Mouse (Mus musculus): Measurements from ENCODE around the gene Adgrl1. TPM values are rescaled to one million over a fixed set of nuclear protein-coding genes. Genes with fewer than 3 reads are reported as not detected.

The Adgrl1 gene
- 0.42 TPM for polyA plus RNA-seq (2014; fragmentation: Illumina TruSeq; extraction: RNeasy Lipid Tissue Mini Kit (QIAGEN cat#74804); ENCODE audit: low read depth, low replicate concordance)

DNA sequence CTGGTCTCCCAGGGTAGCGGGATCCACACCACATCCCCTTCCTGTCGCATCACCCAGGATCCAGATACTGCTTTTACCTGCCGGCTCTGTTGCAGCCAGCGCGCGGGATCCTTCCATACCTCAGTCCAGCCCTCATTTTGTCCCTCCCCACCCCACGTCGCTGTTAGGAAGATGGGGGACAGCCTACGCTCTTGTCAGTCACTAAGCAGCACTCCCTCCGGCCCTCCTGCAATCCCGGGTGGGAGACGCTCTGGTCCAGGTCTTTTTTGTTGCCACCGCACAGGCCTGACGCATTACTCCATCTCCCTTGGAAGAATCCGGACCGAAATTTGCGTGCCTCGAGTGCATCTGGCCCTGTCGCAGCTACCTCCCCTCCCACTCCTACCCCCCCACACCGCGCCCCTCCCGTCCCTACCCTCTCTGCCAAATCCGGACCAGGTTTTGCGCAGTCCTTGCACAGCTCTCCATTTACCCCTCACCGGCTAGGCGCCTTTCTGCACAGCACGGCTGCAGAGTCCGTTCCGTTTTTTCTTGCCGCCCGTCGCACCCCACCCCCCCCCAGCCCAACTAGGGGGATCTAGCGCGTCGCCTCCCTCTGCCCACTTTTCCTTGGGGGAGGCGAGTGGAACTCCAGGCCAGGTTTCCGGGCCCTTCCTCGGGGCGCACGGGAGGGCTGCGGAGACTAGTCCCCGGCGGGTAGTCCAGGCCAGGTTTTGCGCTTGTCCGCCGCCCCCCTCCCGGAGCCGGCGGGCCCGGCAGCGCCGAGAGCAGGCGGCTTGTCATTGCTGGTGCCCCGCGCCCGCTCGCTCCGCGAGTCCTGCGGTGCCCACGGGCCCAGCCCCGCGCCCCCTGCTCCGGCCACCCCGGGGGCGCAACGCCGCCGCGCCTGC is at the start of gene Adgrl1:
Adgrl1 (plus strand) TSS at position 743 of the 890 bp plus-strand sequence.

DNA sequence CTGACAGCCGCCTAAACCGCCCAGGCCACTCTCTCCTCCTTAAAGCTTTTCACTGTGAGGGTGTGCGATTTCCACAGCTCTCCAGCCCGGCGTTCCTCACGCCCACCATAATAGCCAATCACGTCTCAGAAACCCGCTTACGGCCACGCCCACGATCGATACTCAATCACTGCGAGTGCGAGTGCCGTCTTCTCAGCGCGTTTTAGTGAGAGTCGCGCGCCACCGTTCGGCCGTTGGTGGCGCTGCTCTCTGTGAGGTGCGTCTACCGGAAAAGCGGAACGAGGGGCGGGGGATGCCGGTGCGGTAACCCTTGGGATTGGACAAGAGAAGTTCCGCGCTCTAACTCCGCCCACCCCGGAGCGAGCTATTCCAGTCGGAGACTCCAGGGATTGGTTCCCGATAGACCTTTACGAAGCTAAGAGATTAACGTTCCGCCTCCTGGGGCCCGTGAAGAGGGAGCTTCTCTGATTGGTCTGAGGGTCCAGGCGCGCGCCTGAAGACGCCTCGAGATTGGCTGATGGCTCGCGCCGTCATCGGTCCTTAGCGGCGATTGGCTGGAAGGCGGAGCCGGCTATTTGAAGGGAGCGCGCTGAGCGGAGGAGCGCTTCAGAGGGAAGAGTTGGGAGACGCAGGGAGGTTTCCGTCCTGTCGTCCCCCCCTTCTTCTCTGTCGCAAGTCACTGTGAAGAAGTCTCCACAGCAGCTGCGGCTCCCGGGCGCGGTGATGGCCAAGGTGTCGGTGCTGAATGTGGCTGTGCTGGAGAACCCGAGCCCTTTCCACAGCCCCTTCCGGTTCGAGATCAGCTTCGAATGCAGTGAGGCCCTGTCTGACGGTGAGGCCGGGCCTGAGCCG is 55.4 kb downstream of the Adgrl1 start, which contains the start of the genes Gm10644 and Asf1b:
Gm10644 (minus strand) TSS at position 100 of the 852 bp plus-strand sequence.
Asf1b (plus strand) TSS at position 402 of the 852 bp plus-strand sequence.

DNA sequence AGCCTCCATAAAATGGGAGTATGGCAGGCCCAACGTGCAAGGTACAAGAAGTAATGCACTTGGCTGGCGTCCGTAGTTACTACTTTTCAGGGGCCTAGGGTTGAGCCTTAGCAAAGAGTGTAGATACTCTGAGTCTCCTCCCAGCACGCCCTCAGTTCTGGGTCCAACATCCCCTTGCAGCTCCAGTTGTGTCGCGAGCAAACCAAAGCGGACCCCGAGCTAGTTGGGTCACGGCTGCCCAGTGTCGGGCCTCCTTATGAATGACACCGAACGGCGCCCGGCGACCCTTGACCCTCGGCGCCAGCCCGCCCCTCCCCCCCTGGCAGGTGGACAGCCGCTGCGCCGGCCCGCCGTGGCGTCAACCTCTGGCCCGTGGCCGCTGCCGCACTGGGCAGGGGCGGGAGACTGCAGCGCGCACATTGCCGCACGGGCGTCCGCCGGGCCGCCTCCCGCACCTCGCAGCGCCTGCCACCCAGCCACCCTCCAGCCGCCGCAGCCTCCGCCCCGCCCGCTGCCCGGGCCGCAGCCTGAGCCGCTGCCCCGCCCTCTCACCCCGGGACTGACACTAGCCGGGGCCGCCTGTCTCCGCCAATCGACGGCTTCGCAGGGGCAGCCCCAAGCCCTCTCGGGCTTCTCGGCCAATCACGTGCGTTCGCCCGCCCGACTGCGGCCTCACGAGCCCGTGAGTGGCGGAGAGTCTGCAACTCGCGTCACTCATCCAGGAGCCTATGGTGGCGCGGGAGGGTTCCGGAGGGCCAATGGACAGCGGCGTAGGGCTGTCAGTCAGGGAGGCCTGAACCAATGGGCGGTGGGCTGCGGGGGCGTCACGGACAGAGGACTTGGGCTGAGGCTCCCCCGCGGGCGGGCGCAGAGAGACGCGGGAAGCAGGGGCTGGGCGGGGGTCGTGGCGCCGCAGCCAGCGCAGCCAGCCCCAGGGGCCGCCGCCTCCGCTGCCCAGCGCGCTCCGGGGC is 72.5 kb downstream of the Adgrl1 start, which contains the start of gene Prkaca:
Prkaca (plus strand) TSS at position 844 of the 971 bp plus-strand sequence.

Other genes with a start within 250 kb of the Adgrl1 start
- gene Gipc1, start 247.4 kb upstream of the Adgrl1 start, polyA plus RNA-seq (2014; fragmentation: Illumina TruSeq; extraction: RNeasy Lipid Tissue Mini Kit (QIAGEN cat#74804); ENCODE audit: low read depth, low replicate concordance): not detected
- gene Ptger1, start 233.4 kb upstream of the Adgrl1 start, polyA plus RNA-seq (2014; fragmentation: Illumina TruSeq; extraction: RNeasy Lipid Tissue Mini Kit (QIAGEN cat#74804); ENCODE audit: low read depth, low replicate concordance): not detected
- gene Pkn1, start 200.9 kb upstream of the Adgrl1 start, polyA plus RNA-seq (2014; fragmentation: Illumina TruSeq; extraction: RNeasy Lipid Tissue Mini Kit (QIAGEN cat#74804); ENCODE audit: low read depth, low replicate concordance): 2.8 TPM
- 3.0 TPM for gene Ddx39, start 184.9 kb upstream of the Adgrl1 start, polyA plus RNA-seq (2014; fragmentation: Illumina TruSeq; extraction: RNeasy Lipid Tissue Mini Kit (QIAGEN cat#74804); ENCODE audit: low read depth, low replicate concordance)
- gene Adgre5, start 158.8 kb upstream of the Adgrl1 start, polyA plus RNA-seq (2014; fragmentation: Illumina TruSeq; extraction: RNeasy Lipid Tissue Mini Kit (QIAGEN cat#74804); ENCODE audit: low read depth, low replicate concordance): 3.3 TPM
- 1.1 TPM for gene Gm10644, start 55.1 kb downstream of the Adgrl1 start, polyA plus RNA-seq (2014; fragmentation: Illumina TruSeq; extraction: RNeasy Lipid Tissue Mini Kit (QIAGEN cat#74804); ENCODE audit: low read depth, low replicate concordance)
- gene Asf1b, start 55.4 kb downstream of the Adgrl1 start, polyA plus RNA-seq (2014; fragmentation: Illumina TruSeq; extraction: RNeasy Lipid Tissue Mini Kit (QIAGEN cat#74804); ENCODE audit: low read depth, low replicate concordance): not detected
- gene Prkaca, start 72.9 kb downstream of the Adgrl1 start, polyA plus RNA-seq (2014; fragmentation: Illumina TruSeq; extraction: RNeasy Lipid Tissue Mini Kit (QIAGEN cat#74804); ENCODE audit: low read depth, low replicate concordance): 19.2 TPM
- 1.4 TPM for gene Samd1, start 97.6 kb downstream of the Adgrl1 start, polyA plus RNA-seq (2014; fragmentation: Illumina TruSeq; extraction: RNeasy Lipid Tissue Mini Kit (QIAGEN cat#74804); ENCODE audit: low read depth, low replicate concordance)
- not detected for gene 1700067K01Rik, start 101.4 kb downstream of the Adgrl1 start, polyA plus RNA-seq (2014; fragmentation: Illumina TruSeq; extraction: RNeasy Lipid Tissue Mini Kit (QIAGEN cat#74804); ENCODE audit: low read depth, low replicate concordance)
- not detected for gene 2210011C24Rik, start 112.1 kb downstream of the Adgrl1 start, polyA plus RNA-seq (2014; fragmentation: Illumina TruSeq; extraction: RNeasy Lipid Tissue Mini Kit (QIAGEN cat#74804); ENCODE audit: low read depth, low replicate concordance)
- not detected for gene Palm3, start 121.4 kb downstream of the Adgrl1 start, polyA plus RNA-seq (2014; fragmentation: Illumina TruSeq; extraction: RNeasy Lipid Tissue Mini Kit (QIAGEN cat#74804); ENCODE audit: low read depth, low replicate concordance)
- 0.32 TPM for gene Il27ra, start 142.5 kb downstream of the Adgrl1 start, polyA plus RNA-seq (2014; fragmentation: Illumina TruSeq; extraction: RNeasy Lipid Tissue Mini Kit (QIAGEN cat#74804); ENCODE audit: low read depth, low replicate concordance)
- not detected for gene Rln3, start 144.9 kb downstream of the Adgrl1 start, polyA plus RNA-seq (2014; fragmentation: Illumina TruSeq; extraction: RNeasy Lipid Tissue Mini Kit (QIAGEN cat#74804); ENCODE audit: low read depth, low replicate concordance)
- 0.24 TPM for gene Gm10643, start 165.0 kb downstream of the Adgrl1 start, polyA plus RNA-seq (2014; fragmentation: Illumina TruSeq; extraction: RNeasy Lipid Tissue Mini Kit (QIAGEN cat#74804); ENCODE audit: low read depth, low replicate concordance)
- 0.56 TPM for gene Rfx1, start 166.7 kb downstream of the Adgrl1 start, polyA plus RNA-seq (2014; fragmentation: Illumina TruSeq; extraction: RNeasy Lipid Tissue Mini Kit (QIAGEN cat#74804); ENCODE audit: low read depth, low replicate concordance)
- 0.48 TPM for gene Dcaf15, start 204.7 kb downstream of the Adgrl1 start, polyA plus RNA-seq (2014; fragmentation: Illumina TruSeq; extraction: RNeasy Lipid Tissue Mini Kit (QIAGEN cat#74804); ENCODE audit: low read depth, low replicate concordance)
- gene Podnl1, start 225.9 kb downstream of the Adgrl1 start, polyA plus RNA-seq (2014; fragmentation: Illumina TruSeq; extraction: RNeasy Lipid Tissue Mini Kit (QIAGEN cat#74804); ENCODE audit: low read depth, low replicate concordance): 0.13 TPM
- gene Cc2d1a, start 247.8 kb downstream of the Adgrl1 start, polyA plus RNA-seq (2014; fragmentation: Illumina TruSeq; extraction: RNeasy Lipid Tissue Mini Kit (QIAGEN cat#74804); ENCODE audit: low read depth, low replicate concordance): 0.79 TPM
- not detected for gene 4930432K21Rik, start 247.9 kb downstream of the Adgrl1 start, polyA plus RNA-seq (2014; fragmentation: Illumina TruSeq; extraction: RNeasy Lipid Tissue Mini Kit (QIAGEN cat#74804); ENCODE audit: low read depth, low replicate concordance)

Data from liver, adult 10 weeks (tissue).